Mouse (Mus musculus) kidney, postnatal 36 days (tissue): Measurements from ENCODE around the gene Akr1d1.

Experiments used
- DNase-seq, 2 experiments: peaks; one replicate each; pipeline ENCODE4 v3.0.0; 2021 to 2022; ENCODE audit warnings: mixed read lengths in 2 of 2

The Akr1d1 gene

DNA sequence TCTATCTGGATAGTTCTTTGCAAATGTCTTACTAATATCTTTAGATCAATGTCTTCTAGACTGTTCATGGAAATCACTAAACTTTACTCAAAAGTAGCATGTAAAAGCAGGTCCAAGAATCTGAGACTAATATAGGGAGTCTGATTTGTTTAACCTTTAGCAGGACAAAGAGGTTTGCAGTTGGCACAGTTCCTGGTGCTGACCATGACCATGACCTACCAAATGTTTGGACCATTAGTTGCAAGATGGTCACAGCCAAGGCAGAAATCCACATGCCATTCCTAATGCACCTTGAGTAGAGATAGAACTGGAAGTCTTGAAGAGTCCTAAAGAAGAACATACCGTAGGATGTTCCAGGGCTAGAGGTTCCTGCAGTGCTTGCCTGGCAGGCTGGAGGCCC is 37.4 kb downstream of the Akr1d1 start:
- DNase-seq: peak; percentile 19 to 33

DNA sequence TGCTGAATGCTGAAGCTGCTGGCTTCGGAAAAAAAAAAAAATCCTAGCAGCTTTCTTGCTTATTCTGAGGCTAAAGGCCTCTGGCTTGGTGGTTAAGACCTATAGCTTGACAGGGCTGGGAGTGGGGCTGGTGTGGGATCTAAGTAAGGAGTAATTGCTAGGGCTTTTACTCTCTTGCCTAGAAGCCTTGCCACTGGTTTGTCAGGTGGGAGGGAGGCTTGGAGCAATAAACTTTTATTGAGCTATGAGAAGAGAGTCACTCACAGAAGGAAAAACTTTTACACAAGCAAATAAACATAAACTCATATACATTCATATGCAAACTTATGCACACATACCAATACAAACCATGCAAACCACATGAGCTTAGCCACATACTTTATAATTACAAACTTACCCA is 42.0 kb downstream of the Akr1d1 start:
- no peak for DNase-seq

DNA sequence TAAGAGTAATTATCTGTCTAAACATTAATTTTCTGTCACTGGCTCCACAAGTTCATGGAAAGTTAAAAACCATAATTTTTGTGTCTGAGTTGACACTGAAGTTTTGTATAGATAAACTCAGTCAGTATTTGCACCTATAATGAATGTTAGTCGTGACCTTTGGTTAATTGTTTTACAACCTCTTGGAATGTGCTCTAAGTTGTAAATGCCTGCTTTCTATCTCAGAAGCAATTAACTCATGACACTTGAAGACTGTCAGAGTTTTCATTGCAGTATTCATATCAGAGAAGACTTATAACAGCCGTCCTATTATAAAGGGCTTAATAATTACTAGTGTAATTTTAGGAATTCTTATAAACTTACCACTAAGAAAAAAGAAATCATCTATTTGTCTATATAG is 43.0 kb downstream of the Akr1d1 start:
- no peak for DNase-seq

DNA sequence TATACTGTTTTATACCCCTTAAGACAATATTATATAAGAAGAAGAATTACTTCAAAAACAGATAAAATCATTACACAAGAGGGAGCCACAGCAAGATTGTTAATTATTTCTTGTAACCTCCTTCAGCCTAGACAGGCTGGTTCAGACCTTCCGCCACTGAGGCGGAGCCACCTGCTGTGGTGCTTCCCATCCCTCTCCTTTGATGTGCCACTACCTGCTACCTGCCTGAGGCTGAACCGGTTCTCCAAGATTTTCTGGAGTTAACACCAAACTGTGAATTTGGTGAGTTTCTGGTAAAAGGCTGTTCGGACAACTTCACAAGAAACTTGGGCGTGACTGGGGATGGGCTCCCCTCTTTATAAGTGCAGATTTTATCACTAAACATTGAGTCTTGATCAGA is 50.5 kb downstream of the Akr1d1 start:
- no peak for DNase-seq

DNA sequence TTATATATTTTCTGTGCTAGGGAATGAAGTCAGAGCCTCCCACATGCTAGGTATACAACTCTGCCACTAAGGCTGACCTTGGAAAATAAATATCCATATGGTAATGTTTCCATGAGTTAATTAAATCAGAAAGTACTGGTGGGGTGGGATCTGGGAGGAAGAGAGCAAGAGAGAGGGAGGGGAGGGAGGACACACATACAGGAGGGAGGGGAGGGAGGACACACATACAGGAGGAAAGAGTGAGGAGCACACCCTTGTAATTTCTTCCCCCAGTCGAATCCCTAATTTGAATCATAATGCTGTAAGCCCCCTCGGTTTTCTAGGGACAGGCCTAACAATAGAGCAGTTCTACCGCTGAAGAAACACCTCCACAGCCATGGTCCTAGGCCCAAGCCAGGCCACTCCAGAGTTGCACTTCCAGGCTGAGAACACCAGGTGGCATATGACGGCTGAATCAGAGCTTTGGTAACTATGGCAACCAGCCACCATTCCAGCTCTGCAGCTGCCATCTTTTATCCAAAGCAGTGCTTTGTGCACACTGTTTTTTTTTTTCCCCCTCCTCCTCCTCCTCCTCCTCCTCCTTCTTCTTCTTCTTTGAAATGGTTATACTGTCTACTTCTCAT is 59.5 kb downstream of the Akr1d1 start:
- peak; percentile 79 to 83 for DNase-seq

DNA sequence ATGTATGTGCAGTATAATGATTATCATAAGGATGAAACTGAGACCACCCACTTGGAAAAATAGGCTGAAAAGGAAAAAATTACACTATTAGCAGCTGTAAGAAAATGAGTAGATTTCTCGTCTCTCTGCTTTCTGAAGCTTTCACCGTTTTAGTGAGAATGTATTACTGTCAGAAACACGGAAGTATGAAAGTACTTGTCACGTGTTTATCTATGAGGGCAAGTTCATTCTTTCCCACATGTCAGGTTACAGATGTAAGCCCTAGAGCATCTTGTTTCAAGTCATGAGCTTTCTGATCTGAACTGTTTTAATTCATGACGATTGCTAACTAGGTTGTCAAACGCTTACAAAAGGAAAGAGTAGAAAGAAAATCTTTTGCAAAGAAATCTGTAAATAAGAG is 60.8 kb downstream of the Akr1d1 start:
- no peak for DNase-seq

DNA sequence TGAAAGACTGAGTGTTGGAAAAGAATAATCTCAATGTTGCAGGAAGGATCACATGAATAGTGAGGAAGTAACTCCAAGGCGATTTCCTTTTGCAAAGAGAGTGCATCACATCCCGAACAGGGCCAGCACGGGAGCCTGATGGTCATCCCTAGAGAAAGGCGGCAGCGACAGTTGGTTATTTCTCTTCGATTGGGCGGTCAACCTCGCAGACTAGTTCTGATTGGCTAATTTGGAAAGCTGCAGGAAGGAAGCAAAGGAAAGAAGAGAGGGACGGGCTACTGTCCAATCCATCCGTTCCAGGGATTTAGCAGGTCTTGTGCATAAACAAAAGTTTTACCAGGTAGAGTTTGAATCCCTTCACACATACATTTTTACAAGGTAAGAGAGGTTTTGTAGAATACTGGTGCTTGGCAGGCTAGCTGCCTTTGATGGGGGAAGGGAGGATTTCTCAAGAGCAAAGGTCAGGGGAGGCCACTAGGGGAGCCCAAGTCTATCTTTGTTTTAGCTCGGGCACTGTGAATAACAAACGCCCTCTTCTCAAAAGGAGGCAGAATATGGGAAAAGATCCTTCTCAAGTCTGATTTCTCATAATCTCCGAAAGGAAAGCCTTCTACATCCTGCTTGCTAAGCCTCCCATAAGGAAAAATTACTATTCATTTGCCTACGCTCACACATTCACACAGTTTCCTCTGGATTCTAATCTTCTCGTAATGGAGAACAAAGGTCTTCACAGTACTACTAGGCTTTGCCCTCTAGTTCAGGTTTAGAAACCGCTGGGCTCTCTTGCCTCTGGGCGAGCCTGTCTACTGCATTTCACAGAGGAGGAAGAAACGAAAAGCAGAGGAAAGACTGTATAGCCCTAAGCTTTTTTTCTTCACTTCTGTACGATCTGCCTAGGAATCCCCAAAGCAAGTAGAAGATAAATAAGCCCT is 62.4 kb downstream of the Akr1d1 start:
- peak; percentile 80 to 81 for DNase-seq

DNA sequence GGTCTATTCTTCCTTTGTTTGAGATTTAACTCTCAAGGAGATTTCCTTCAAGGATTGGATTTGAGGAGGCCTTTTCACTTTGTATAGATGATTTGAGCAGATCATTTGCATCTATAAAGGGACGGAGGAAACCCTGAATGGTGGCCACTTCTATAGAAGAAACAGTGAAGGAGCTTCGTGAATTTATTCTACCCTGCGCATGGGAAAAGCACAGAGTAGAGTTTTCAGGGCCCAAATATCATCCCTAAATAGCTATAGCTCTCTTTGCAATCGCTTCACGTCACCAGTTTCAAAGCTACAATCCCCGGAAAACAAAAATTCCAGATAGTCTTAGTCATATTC is 63.0 kb downstream of the Akr1d1 start:
- no peak for DNase-seq

DNA sequence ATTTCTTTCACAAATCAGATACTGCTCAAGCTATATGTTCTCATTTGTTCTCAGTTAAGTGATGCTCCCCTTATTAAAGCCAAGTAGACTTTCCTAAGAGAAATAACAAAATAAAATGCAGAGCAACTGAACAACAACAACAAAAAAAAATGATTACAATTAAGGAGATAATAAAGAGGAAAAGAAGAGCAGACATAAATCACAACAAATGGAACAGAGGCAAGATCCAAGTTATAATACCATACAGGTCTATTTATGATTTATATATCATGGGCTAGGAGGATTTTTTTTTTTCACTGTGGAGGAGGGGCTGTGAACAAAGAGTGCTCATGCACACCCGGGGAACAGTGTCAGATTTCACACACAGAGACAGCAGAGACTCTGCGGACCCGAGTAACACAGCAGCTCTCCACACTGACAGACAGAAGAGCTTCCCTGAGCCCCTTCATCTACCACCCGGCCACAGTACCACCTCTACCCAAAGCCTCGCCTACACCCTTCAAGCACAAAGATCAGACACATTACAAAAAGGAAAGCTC is 63.6 kb downstream of the Akr1d1 start:
- DNase-seq: no peak

DNA sequence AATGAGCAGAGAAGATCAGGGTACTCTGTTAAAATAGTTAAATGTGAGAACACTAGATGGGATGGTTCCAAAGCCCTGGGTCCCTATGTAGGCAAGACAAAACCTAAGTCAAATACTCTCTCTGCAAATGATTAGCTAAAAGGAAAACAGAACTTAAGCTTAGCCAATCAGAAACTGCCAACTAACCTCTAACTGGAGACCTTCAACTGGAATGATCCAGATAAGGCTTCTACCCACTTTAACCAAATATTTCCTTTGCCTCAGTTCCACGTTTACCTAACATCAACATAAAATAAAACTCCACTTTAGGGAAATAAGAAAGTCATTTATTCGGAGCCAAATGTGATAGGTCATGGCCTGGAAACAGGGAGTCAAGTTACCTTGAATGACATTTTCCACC is 67.1 kb downstream of the Akr1d1 start:
- DNase-seq: peak in 1 of 2 experiments; percentile 30

DNA sequence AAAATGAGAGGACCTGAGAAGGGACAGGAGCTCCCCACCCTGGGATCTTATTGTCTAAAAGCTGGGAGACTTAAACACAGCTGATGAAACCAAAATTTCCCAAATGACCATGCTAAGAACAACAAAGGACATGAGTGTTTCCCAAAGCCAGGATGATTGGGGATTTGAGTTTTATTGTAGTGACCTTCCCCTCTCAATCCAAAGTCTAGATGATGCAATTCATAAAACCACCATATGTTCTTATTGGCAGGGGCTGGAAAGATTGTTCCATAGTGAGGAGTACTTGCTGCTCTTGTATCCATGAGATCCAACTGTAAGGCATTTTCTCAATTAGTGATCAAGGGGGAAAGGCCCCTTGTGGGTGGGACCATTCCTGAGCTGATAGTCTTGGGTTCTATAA is 68.1 kb downstream of the Akr1d1 start:
- DNase-seq: no peak

DNA sequence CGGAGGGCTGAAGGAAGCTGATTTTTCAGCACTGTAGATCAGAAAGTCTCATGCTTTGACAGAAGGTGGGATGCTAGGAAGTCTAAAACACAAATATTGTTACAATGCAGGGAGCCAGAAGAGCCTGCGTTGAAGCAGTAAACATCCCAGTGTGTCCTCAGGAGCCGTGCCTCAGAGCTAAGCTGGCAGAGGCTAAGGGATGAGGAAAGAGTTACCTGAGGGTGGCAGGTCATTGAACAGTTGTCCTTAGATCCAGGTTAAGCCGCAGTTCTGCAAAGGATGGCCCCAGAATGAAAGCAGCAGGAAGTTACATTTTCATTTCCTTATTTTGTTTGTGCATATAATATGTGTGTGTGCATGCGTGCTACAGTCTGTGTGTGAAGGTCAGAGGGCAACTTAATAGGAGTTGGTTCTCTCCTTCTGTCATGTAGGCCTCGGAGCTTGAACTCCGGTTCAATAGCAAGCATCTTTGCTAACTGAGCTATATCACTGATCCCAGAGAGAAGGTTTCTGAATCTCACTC is 71.1 kb downstream of the Akr1d1 start:
- DNase-seq: no peak

DNA sequence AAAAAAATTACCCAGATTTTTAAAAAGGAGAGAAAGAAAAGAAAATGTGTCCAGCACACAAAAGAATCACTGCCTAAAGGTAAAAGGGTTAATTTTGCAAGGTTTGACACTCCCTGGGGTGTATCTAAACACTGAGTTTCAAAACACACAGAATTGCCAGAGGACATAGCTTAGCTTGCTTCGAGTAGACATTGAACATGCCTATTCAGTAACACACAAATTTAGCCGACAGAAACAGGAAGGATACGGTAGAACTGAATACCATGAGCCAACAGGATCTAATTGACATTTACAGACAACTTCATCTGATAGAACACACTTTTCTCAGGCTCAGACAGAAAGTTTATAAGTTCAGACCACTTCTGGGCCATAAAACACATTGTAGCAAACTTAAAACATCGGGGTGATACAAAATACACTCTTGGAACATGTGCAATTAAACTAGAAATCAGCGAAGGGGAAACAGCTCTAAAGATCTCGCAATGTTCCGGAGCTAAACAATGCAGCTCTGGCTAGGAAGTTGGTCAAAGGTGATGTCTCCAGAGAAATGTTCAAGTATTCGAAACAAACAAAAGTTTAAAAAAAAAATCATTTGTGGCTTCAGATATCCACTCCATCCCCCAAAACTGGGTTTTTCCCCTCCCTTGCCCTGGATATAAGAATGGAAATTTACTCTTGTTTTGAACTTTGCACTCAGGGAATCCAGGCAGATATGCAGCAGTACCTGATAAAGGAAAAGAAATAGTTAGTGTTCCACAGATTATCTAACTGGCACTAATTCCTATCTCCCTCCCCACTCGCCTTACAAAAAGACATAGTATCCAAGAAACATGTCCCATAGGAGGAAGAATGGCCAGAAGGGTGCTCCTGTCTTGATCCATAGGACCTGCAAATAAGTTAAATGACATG is 73.1 kb downstream of the Akr1d1 start:
- DNase-seq: peak in 1 of 2 experiments; percentile 40

DNA sequence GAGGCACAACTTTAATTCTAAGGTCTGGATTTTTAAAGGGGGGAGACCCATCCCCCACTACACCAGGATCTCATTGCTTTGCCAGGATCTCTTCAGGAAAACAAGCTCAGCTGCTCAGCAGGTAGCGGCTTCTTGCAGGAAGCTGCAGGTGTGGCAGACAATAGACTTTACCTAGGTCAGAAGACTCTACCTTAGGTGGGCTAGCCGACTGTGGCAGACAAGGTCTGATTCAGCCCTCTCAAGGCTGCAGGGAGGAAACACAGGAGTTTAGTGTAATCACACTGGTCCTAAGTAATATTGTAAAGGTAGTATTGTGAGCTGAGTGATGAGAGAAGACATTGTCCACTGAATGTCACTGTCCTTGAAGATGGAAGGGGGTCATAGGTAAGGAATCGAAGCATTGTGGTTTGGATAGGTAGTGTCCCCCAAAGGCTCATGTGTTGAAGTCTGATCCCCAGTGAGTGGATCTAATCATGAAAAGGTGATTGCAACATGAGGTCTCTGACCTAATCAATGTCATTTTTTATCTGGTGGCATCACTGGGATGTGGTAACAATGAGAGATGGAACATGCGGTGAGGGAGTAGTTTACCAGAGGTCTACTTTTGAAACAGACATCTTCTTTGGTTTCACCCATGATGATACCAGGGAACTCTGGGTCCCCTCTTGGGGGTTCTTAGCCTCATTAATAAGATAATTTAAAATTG is 74.4 kb downstream of the Akr1d1 start:
- no peak for DNase-seq

DNA sequence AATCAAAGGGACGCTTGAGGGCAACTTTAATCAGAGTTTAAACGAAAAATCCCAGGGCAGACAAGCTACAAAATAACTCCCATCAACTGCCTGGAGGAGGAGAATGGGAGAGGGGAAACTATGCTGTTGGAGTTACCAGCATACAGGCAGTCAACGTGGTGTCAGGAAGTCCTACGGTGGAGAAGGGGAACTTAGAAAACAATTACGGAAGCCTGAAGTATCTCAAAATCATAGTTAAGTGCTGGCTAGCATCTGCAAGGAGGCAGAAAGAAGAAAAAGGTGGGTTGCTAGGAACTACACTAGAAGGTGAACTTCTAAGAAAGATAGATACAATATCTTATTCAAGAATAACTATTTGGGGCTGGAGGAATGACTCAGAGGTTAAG is 74.9 kb downstream of the Akr1d1 start:
- no peak for DNase-seq

DNA sequence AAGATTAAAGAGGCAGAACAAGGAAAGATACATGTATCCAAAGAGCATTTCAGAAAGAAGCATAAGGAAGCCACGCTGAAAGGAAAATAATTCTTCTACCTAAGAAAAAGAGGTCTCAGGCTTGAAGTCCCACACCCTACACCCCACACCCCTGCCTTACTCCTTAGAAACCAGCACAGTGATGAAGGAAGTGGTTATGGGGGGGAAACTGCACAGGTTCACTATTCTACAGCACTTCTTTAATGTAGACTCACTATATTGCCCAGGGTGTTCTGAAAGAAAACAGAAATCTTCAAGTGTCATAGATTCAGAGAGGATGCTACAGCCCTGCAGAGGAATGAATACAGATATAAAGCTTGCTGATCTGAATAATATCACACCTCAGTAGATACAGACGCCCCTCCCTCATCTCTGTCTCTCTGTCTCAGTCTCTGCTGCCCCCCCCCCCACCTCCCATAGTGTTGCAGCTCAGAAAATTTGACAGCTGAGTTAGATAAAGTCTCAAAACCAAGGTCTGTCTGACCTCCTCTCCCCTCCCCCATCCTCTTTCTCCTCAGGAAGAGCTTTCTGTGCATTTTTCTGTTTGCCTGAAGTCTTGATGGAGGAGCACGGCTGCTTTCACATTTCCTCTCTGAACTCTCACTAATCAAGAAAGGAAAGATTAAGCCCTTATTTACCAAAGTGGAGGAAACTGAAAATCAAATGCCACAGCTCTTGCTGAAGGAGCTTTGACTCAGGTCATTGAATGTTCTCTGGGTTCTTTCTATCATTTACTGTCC is 77.7 kb downstream of the Akr1d1 start:
- DNase-seq: no peak

DNA sequence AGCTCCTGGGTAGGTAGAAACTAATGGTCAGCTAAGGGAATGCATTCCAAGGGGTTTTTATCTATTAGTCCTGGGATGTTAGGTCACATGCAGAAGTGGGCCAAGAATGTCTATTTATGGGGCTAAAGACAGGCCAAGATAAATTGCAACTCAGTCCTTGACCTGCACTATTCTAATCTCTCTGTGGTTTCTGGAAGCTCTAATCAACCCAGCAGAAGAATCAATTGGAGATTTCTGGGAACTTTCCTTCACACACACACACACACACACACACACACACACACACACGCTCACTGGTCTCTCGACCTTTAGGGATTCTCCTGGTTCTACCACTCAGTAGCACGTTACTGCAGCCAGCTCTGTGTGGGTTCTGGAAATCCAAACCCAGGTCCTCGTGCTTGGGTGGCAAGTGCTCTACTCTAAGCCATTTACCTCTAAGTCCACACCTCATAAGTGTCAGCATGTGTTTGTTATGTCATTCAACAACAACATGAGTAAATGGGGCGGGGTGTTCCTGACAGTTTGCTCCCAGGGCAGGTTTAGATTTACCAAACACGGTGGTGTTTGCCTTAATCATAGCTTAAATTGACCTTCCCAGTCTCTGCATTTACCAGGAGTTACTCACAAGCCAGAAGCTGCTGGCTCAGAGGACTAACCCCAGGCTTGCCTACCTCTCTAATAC is 82.8 kb downstream of the Akr1d1 start:
- no peak for DNase-seq

DNA sequence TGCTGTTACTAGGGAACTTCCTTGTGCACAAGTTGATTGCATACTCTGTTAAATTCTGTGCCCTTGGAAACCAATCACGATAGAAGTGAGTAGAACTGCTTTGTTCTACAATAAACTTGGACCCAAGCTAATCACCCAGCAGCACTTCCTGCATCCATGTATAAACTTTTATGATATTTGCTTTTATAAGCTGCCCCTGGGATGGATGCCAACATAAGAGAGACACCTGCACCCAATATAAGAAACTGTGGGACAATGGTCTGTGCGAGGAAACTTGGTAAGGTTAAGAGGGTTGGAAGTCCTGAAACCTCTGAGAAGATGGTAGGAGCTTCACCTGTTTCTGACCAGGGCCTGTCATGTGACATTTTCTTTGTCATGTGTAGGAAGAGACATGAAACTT is 85.5 kb downstream of the Akr1d1 start:
- DNase-seq: no peak

DNA sequence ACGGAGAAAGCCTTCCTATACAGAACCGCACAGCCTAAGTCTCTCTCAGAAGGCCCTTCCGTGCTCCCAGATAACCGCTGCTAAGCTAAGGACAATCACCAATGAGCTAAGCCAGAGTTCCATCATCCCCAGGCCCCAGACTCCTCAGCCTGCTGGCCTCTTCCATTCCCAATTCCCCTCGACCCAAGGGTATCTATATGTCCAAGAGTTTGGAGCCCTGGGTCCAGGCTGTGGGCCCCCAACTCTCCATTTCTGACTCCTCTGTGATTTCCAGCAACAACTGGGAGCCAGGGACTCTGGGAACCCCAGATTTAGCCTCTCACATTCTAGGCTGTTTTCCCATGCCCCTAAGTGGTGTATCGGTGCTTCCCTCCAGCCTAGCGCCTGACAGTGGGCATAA is 86.2 kb downstream of the Akr1d1 start:
- DNase-seq: no peak

DNA sequence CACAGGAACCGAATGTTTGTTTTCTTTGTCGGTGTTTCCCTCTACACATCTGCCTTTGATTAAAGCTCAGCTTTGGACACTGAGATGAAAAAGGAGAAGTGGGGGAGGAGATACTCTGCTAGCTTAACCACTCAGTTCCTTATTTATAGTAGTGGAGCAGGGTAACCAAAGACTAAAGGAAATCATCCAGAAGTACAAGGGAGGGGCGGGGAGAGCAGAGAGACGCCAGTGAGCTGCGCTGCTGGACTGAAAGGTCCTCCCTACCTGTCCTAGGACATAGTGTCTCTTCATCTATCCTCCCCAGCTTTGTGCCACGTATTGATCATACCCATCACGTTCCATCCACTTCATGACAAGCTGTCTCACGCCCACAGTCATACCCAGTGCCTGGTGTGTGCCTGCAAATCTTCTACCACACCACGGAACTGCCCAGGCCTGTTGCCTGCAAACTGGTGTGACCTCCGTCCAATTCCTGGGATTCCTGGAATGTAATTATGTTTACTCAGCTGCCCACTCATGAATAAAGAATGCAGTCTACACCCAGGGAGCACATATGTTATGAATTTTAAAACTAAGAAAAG is 87.5 kb downstream of the Akr1d1 start:
- peak; percentile 60 to 69 for DNase-seq
